Comparison of ENCODE assay signal across 22 mouse cellular contexts in genomic region chr16:38874481-38874880, GRCm38 (mm10). TPM values are rescaled to one million over a fixed set of nuclear protein-coding genes. Genes with fewer than 3 reads are reported as not detected.
DNase-seq lines count a peak whose midpoint lies in the region; ATAC-seq lines count a peak whose summit lies in the region.
"Had no signal": no experiment of that assay in that cellular context is flagged by ENCODE, and none has a peak within 500 bp of the region (broad histone marks: within the 10 kb centered on the region; RNA-seq: fewer than 3 reads in every experiment).

No protein-coding gene starts in this region.

- no peak overlapping the region for H3K27ac ChIP-seq in forebrain, embryonic 14.5 days (ENCODE audit: low read depth, low read length)
- H3K27ac ChIP-seq in forebrain, embryonic 13.5 days: no peak overlapping the region
- H3K27ac ChIP-seq: hindbrain, embryonic 13.5 days; kidney, embryonic 15.5 days; macrophage; midbrain, embryonic 12.5 days had no signal

- no peaks in the 10 kb centered on the region for H3K36me3 ChIP-seq in forebrain, embryonic 14.5 days (ENCODE audit: control insufficient read depth, insufficient read depth, low read length)
- H3K36me3 ChIP-seq in forebrain, embryonic 13.5 days (ENCODE audit: poor library complexity, severe bottlenecking): no peaks in the 10 kb centered on the region
- H3K36me3 ChIP-seq: hindbrain, embryonic 13.5 days; kidney, embryonic 15.5 days; midbrain, embryonic 12.5 days had no signal

- H3K4me3 ChIP-seq in forebrain, embryonic 14.5 days (ENCODE audit: low read depth, low read length): no peak overlapping the region
- H3K4me3 ChIP-seq in forebrain, embryonic 13.5 days: no peak overlapping the region
- H3K4me3 ChIP-seq: hindbrain, embryonic 13.5 days; kidney, embryonic 15.5 days; midbrain, embryonic 12.5 days had no signal

- H3K9ac ChIP-seq in forebrain, embryonic 14.5 days (ENCODE audit: low read length): no peak overlapping the region
- no peak overlapping the region for H3K9ac ChIP-seq in forebrain, embryonic 13.5 days
- H3K9ac ChIP-seq: hindbrain, embryonic 13.5 days; kidney, embryonic 15.5 days; lung, embryonic 14.5 days; midbrain, embryonic 12.5 days had no signal

- H3K4me2 ChIP-seq in forebrain, embryonic 14.5 days (ENCODE audit: low read length): no peak overlapping the region
- H3K4me2 ChIP-seq in forebrain, embryonic 13.5 days: no peak overlapping the region
- H3K4me2 ChIP-seq: heart, embryonic 11.5 days; hindbrain, embryonic 13.5 days; kidney, embryonic 15.5 days; liver, embryonic 11.5 days; lung, embryonic 14.5 days; midbrain, embryonic 12.5 days had no signal

- peak; percentile 23 for DNase-seq in forebrain, embryonic 14.5 days (ENCODE audit: low spot score)
- peak; percentile 77 for DNase-seq in right cerebral cortex, adult 18-20 months
- no peak for DNase-seq in right cerebral cortex, postnatal 4 days
- peak; percentile 72 to 75 for DNase-seq in left cerebral cortex, adult 9 months (ENCODE audit: low spot score in 2 of 2)
- DNase-seq in cerebellum, postnatal 25 days: no peak
- DNase-seq in kidney, postnatal 25 days: no peak
- DNase-seq in lung, postnatal 4 days: no peak
- DNase-seq: adrenal gland, adult 2 months; cerebellum, adult 11 months; cerebellum, postnatal 14 days; gastrocnemius, postnatal 36 days; heart, postnatal 14 days; lung, embryonic 14.5 days; thymus, postnatal 36 days had no signal

- ATAC-seq in forebrain, embryonic 14.5 days: no peak
- no peak for ATAC-seq in forebrain, embryonic 13.5 days

- no peaks in the 10 kb centered on the region for H3K9me3 ChIP-seq in forebrain, embryonic 14.5 days (replicated peaks; ENCODE audit: control insufficient read depth, low read length)
- no peaks in the 10 kb centered on the region for H3K9me3 ChIP-seq in forebrain, embryonic 13.5 days (replicated peaks)
- H3K9me3 ChIP-seq: hindbrain, embryonic 13.5 days; kidney, embryonic 15.5 days; midbrain, embryonic 12.5 days had no signal

- H3K4me1 ChIP-seq in forebrain, embryonic 14.5 days (ENCODE audit: control insufficient read depth, insufficient read depth, low read length): no peaks in the 10 kb centered on the region
- H3K4me1 ChIP-seq in forebrain, embryonic 13.5 days: 0 out of 2 replicates have a peak, but pooled peaks cover 8% of the 10 kb centered on the region
- H3K4me1 ChIP-seq: hindbrain, embryonic 13.5 days; kidney, embryonic 15.5 days had no signal

- H3K27me3 ChIP-seq in forebrain, embryonic 14.5 days (replicated peaks; ENCODE audit: control insufficient read depth, insufficient read depth, low read length): no peaks in the 10 kb centered on the region
- H3K27me3 ChIP-seq in forebrain, embryonic 13.5 days: no peaks in the 10 kb centered on the region
- H3K27me3 ChIP-seq: hindbrain, embryonic 13.5 days; kidney, embryonic 15.5 days; midbrain, embryonic 12.5 days had no signal

- 20% methylated on average over 4 of the region's 4 CpGs for WGBS in forebrain, embryonic 14.5 days
- WGBS in forebrain, embryonic 13.5 days: 28% methylated on average over 4 of the region's 4 CpGs

RNA-seq across cellular contexts. Expression of gene Igsf11, which starts 18.0 kb away (rescaled TPM):
- polyA plus RNA-seq in forebrain, embryonic 14.5 days (2014; fragmentation: Nextera tagmentation; extraction: Ambion mirVana): 1.7 and 2.0 TPM in 2 replicates
- 3.6 and 4.6 TPM in 2 replicates for polyA plus RNA-seq in forebrain, embryonic 13.5 days (2015; fragmentation: Nextera tagmentation; extraction: Ambion mirVana)

RNA-seq across cellular contexts. Expression of gene 4930435E12Rik, which starts 45.9 kb away (rescaled TPM):
- not detected in 2 replicates for polyA plus RNA-seq in forebrain, embryonic 14.5 days (2014; fragmentation: Nextera tagmentation; extraction: Ambion mirVana)
- not detected in 2 replicates for polyA plus RNA-seq in forebrain, embryonic 13.5 days (2015; fragmentation: Nextera tagmentation; extraction: Ambion mirVana)
- polyA plus RNA-seq: adrenal gland, adult 2 months; heart, embryonic 11.5 days; hindbrain, embryonic 13.5 days; intestine, embryonic 14.5 days; kidney, embryonic 15.5 days; liver, embryonic 11.5 days; lung, embryonic 14.5 days; macrophage; midbrain, embryonic 12.5 days had no signal

Comparison
In these comparisons a context has a peak if more than half of its experiments do, and no peak if none do; other contexts are left out.
1. DNase-seq: peak in forebrain, embryonic 14.5 days (single experiment), right cerebral cortex, adult 18-20 months (single experiment) and left cerebral cortex, adult 9 months (2 of 2); none in right cerebral cortex, postnatal 4 days (single experiment), cerebellum, postnatal 25 days (0 of 2), kidney, postnatal 25 days (0 of 2) and lung, postnatal 4 days (0 of 2).